Mouse (Mus musculus) lung, embryonic 14.5 days (tissue): ENCODE data around the gene Smyd3. TPM values are rescaled to one million over a fixed set of nuclear protein-coding genes. Genes with fewer than 3 reads are reported as not detected.
A peak's percentile ranks its signal among the peaks of the same experiment; 100 is the strongest.

Source experiments
- ATAC-seq: fragments of 200-750 bp; cut with Nextera tagmentation; 2 replicates; pipeline ENCODE4 v1.8.0; 2017; ENCODE audit warnings: mild to moderate bottlenecking, moderate TSS enrichment, moderate library complexity; ENCODE audit not compliant: insufficient read depth
- DNase-seq: peaks from one replicate; pipeline ENCODE4 v3.0.0-alpha.2; 2015
- H3K27ac ChIP-seq: fragments of 300-500 bp; sonication (generic); 2 replicates; pipeline ENCODE4 v1.5.1; 2014; ENCODE audit warnings: low read depth, mild to moderate bottlenecking, moderate library complexity
- H3K27me3 ChIP-seq: fragments of 300-500 bp; sonication (generic); 2 replicates; pipeline ENCODE4 v1.6.1; 2014; ENCODE audit warnings: low read length, control low read depth; ENCODE audit not compliant: insufficient read depth
- H3K36me3 ChIP-seq: fragments of 300-500 bp; sonication (generic); 2 replicates; pipeline ENCODE4 v1.6.1; 2014; ENCODE audit warnings: control low read depth; ENCODE audit not compliant: insufficient read depth
- H3K4me1 ChIP-seq: fragments of 300-500 bp; sonication (generic); 2 replicates; pipeline ENCODE4 v1.6.1; 2014; ENCODE audit warnings: antibody characterized with exemption, control low read depth; ENCODE audit not compliant: insufficient read depth
- H3K4me2 ChIP-seq: fragments of 300-500 bp; sonication (generic); 2 replicates; pipeline ENCODE4 v1.6.1; 2014; ENCODE audit warnings: mild to moderate bottlenecking
- H3K4me3 ChIP-seq: fragments of 300-500 bp; sonication (generic); 2 replicates; pipeline ENCODE4 v1.5.1; 2014; ENCODE audit warnings: low read depth, low read length
- H3K9ac ChIP-seq: fragments of 300-500 bp; sonication (generic); 2 replicates; pipeline ENCODE4 v1.6.1; 2014
- H3K9me3 ChIP-seq: fragments of 300-500 bp; sonication (generic); 2 replicates; pipeline ENCODE4 v1.6.1; 2016; ENCODE audit warnings: low read depth, low read length, control low read depth
- CTCF ChIP-seq: IDR thresholded peaks from 2 replicates; pipeline ENCODE4 v1.5.1; 2016; ENCODE audit warnings: antibody characterized with exemption, low read depth
- WGBS: fragments of 180-500 bp; shearing (Covaris S2); extraction: QIAGEN DNeasy Blood & Tissue Kit; methylation state at CpG from one replicate; pipeline ENCODE4 v1.1.7; 2014; 5-methylcytosine and 5-hydroxymethylcytosine counted together
- polyA plus RNA-seq: library from polyadenylated mRNA; unstranded; fragments of >200 nt; fragmentation: Nextera tagmentation; extraction: Ambion mirVana; gene quantifications from 2 replicates; pipeline ENCODE4 v1.2.1, GENCODE M21; 2014

Gene Smyd3
- polyA plus RNA-seq, 1 experiment from 2014 or later: 20.6 TPM

- Histone ChIP-seq H3K9me3 (no peaks in the 10 kb centered on the region), H3K4me3 (no peak overlapping the region), H3K36me3 (no peaks in the 10 kb centered on the region), H3K27me3 (no peaks in the 10 kb centered on the region), H3K4me2 (no peak overlapping the region), H3K9ac (no peak overlapping the region), H3K27ac (no peak overlapping the region), H3K4me1 (peaks cover 7% of the 10 kb centered on the region; the same call in 1 of the 2 replicates)
- WGBS: 73% methylated on average over 2 of the region's 2 CpGs
- TF ChIP-seq CTCF: 0 out of 2 replicates have a peak, but pooled peaks have one; percentile 16
- DNase-seq (no peak), ATAC-seq (no peak)
Measured at GRCm38 (mm10) chr1:179151275-179151674, 366.6 kb downstream of the Smyd3 start.

GRCm38 (mm10) chr1:179149468-179150140 is 368.2 kb downstream of the Smyd3 start:
- no peak overlapping the region for H3K27ac ChIP-seq
- ATAC-seq: peak; percentile 62; the same call in 1 of the 2 replicates

GRCm38 (mm10) chr1:179146730-179147167 is 371.1 kb downstream of the Smyd3 start:
- no peaks in the 10 kb centered on the region for H3K36me3 ChIP-seq
- 61% methylated on average over 9 of the region's 9 CpGs for WGBS
- TF ChIP-seq CTCF: no peak
- DNase-seq: no peak
- no peak for ATAC-seq
- H3K27ac ChIP-seq: no peak overlapping the region
- H3K9me3 ChIP-seq: no peaks in the 10 kb centered on the region
- no peak overlapping the region for H3K4me2 ChIP-seq
- H3K4me1 ChIP-seq: no peaks in the 10 kb centered on the region; the same call in 1 of the 2 replicates
- no peak overlapping the region for H3K4me3 ChIP-seq
- no peaks in the 10 kb centered on the region for H3K27me3 ChIP-seq
- H3K9ac ChIP-seq: no peak overlapping the region

More at GRCm38 (mm10) chr1:179149468-179150140, 368.2 kb downstream of the Smyd3 start:
- WGBS: 35% methylated on average over 5 of the region's 5 CpGs
- no peak for TF ChIP-seq CTCF
- H3K9me3 ChIP-seq: no peaks in the 10 kb centered on the region
- H3K4me1 ChIP-seq: peaks cover 7% of the 10 kb centered on the region; the same call in 1 of the 2 replicates
- no peaks in the 10 kb centered on the region for H3K36me3 ChIP-seq
- no peak overlapping the region for H3K9ac ChIP-seq
- peak; percentile 33 for DNase-seq
- no peaks in the 10 kb centered on the region for H3K27me3 ChIP-seq
- no peak overlapping the region for H3K4me2 ChIP-seq
- no peak overlapping the region for H3K4me3 ChIP-seq

- no peaks in the 10 kb centered on the region for H3K36me3 ChIP-seq
- WGBS: 78% methylated on average over 11 of the region's 11 CpGs
- TF ChIP-seq CTCF: no peak
- no peak overlapping the region for H3K9ac ChIP-seq
- H3K4me2 ChIP-seq: no peak overlapping the region
- H3K27ac ChIP-seq: no peak overlapping the region
- no peaks in the 10 kb centered on the region for H3K4me1 ChIP-seq
- H3K4me3 ChIP-seq: no peak overlapping the region
- DNase-seq: no peak
- H3K9me3 ChIP-seq: no peaks in the 10 kb centered on the region
- no peak for ATAC-seq
- no peaks in the 10 kb centered on the region for H3K27me3 ChIP-seq
Measured at GRCm38 (mm10) chr1:179143154-179143832, 374.5 kb downstream of the Smyd3 start.

GRCm38 (mm10) chr1:179142177-179142576 is 375.7 kb downstream of the Smyd3 start:
- Histone ChIP-seq H3K36me3 (no peaks in the 10 kb centered on the region), H3K9ac (no peak overlapping the region), H3K4me3 (no peak overlapping the region), H3K27me3 (no peaks in the 10 kb centered on the region), H3K4me1 (no peaks in the 10 kb centered on the region), H3K4me2 (no peak overlapping the region), H3K9me3 (no peaks in the 10 kb centered on the region), H3K27ac (no peak overlapping the region)
- ATAC-seq: peak; percentile 81
- peak; percentile 70 for TF ChIP-seq CTCF
- WGBS: 24% methylated on average over 3 of the region's 3 CpGs
- DNase-seq: peak; percentile 86

GRCm38 (mm10) chr1:179141071-179141650 is 376.7 kb downstream of the Smyd3 start:
- no peak for TF ChIP-seq CTCF
- no peak overlapping the region for H3K9ac ChIP-seq
- H3K9me3 ChIP-seq: no peaks in the 10 kb centered on the region
- no peak overlapping the region for H3K27ac ChIP-seq
- no peak for DNase-seq
- WGBS: 64% methylated on average over 12 of the region's 12 CpGs
- no peak overlapping the region for H3K4me3 ChIP-seq
- H3K4me2 ChIP-seq: no peak overlapping the region
- H3K4me1 ChIP-seq: peaks cover 5% of the 10 kb centered on the region
- ATAC-seq: no peak
- no peaks in the 10 kb centered on the region for H3K36me3 ChIP-seq
- no peaks in the 10 kb centered on the region for H3K27me3 ChIP-seq

- no peak overlapping the region for H3K9ac ChIP-seq
- ATAC-seq (no peak), DNase-seq (peak; percentile 48)
- H3K36me3 ChIP-seq: no peaks in the 10 kb centered on the region
- H3K4me2 ChIP-seq: no peak overlapping the region
- H3K9me3 ChIP-seq: no peaks in the 10 kb centered on the region
- H3K4me1 ChIP-seq: peaks cover 5% of the 10 kb centered on the region
- WGBS: 60% methylated on average over 3 of the region's 3 CpGs
- H3K4me3 ChIP-seq: no peak overlapping the region
- peak; percentile 56 for TF ChIP-seq CTCF
- no peak overlapping the region for H3K27ac ChIP-seq
- H3K27me3 ChIP-seq: no peaks in the 10 kb centered on the region
Measured at GRCm38 (mm10) chr1:179137145-179137477, 380.7 kb downstream of the Smyd3 start.
